Mouse (Mus musculus): ENCODE data around the gene Magi1.

Magi1 gene

DNA sequence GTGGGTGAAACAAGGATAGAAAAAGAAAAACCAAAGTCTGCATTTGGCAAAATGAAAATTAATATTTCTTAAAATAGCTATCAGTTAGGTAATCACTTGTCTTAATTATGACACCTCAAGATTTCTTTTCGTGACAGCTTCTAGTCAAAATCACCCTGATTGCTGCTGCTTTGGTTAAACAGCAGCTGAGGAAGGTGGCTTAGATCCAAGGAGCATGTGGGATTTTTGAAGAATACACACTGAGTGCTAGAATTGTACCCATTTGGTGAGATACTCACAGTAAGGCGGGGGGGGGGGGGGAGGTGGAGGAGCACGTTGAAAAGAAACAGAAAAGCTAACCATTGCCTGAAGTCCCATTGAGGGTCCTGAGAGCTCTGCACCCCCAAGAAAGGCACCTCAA lies 438.2 kb downstream of the Magi1 start:
- no peak for DNase-seq (ENCODE audit: extremely low read depth, insufficient read length, low spot score)

DNA sequence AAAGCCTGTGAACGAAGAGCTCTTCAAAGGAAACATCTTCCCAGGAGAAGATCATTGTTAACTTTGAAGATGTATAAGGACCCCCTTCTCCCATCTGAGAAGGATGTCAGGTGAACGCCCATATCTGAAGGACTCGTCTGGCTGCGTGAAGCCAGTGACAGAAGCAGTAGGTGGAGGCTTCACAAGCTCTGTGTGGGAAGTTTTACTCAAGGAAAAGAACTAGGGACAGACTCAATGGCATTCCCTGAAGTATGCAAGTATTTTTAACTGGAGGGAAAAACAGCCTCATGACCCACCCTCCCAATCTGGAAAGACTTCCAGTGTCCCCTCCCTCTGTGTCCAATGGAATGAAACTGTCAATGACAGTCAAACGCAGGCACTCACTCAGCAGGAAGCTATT lies 438.6 kb downstream of the Magi1 start:
- no peak for DNase-seq (ENCODE audit: extremely low read depth, insufficient read length, low spot score)

DNA sequence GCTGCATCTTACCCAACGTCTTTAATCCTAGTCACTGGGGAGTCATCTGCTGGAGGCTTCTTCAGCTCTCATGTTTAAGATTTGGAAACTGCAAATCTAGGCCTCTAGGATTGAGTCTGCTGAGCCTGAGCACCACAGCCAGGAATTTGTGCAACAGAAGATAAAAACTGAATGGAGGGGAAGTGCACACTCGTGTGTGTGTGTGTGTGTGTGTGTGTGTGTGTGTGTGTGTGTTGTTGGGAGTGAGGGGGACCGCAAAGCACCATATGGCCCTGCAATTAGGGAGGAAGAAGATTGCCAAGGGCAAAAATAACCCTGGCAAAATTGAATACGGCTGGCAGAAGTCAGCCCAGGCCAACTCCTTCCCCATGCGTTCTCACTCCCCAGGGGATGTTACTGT lies 439.1 kb downstream of the Magi1 start:
- no peak for DNase-seq (ENCODE audit: extremely low read depth, insufficient read length, low spot score)

DNA sequence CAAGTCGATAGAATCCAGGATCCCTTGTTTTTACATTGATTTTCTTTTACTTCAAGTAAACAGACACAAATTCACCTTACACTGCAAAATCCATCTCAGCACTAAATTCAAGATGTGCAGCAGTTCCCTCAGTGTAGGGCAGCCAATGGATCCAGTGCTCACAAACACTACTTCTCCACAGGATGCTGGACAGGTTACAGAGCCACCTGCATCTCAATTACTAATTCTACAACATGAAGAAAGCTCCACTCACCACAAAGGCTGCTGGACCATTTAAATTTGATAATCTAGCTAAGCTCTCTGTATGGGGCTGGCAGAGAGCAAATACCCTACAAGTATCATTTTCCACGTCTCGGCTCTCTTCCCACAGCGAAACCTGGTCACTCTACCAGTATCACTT lies 445.3 kb downstream of the Magi1 start:
- no peak for DNase-seq (ENCODE audit: extremely low read depth, insufficient read length, low spot score)

DNA sequence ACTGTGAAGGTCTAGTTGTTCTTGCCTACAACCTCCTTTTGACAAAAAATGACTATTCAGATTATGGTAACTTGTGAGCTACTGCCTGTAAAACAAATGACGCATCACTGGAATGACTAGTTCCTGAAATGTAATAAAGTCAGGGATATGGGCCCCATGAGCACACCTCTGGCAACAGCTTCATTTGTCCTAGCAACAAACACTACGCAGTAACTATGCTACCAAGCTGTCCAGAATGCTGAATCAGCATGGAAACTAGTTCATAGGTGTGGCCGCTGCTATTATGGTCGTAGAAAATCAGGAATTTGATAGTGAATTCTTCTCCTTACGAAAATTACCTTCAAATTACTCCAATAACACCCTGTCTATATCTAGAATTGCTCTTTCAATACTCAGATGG lies 447.1 kb downstream of the Magi1 start:
- DNase-seq (ENCODE audit: extremely low read depth, insufficient read length, low spot score): no peak

DNA sequence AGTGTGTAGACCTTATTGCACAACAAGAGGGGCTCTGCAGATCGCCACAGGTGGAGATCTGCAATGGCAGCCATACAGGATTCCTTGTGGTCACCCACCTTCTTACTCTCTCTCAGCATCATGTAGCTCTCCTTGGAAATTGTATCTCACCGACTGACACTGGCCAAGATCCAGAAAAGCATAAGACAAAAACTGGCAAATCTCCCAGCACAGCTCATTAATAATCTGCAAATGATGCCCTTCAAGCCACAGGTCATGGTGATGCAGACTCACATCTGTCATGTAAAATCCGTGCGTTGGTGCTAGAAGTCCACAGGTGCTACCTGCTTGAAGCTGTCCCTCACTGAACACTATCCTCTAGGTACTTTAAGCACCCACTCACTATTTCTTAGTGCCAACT lies 448.5 kb downstream of the Magi1 start:
- no peak for DNase-seq (ENCODE audit: extremely low read depth, insufficient read length, low spot score)

DNA sequence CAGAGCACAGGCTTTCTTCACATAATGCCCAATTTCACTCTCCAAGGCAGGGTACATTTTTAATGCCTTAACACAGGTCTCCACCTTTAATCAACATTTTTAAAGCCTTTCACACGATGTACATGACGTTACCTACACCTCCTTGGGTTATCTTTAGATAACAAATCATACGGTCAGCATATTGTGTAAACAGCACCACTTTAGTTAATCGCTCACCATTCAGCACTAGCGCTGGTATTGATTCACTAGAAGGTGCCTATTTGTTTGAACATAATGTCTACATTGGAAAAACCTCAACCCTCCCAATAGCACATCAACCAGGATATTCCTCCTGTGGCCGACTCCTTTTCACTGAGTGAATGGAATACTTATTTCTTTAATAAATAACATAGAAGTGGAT lies 455.5 kb downstream of the Magi1 start:
- DNase-seq (ENCODE audit: extremely low read depth, insufficient read length, low spot score): no peak

DNA sequence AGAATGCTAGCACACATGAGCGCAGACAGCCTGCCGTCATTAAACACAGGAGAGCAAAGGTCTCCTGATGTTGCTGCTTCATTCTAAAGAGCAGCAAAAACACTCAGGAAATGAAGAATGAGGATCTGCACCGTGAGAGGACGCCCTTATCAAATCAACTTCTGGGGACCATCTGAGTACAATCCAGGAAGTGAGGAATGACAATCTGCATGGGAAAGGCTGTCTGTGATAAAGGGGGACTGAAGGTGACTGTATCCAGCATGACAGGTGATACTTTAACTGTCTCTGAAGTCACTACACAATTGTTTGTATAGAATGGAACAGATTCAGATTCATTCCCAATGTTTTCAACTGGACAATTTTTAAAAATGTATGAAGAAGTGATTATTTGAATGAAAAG lies 456.8 kb downstream of the Magi1 start:
- no peak for DNase-seq (ENCODE audit: extremely low read depth, insufficient read length, low spot score)

DNA sequence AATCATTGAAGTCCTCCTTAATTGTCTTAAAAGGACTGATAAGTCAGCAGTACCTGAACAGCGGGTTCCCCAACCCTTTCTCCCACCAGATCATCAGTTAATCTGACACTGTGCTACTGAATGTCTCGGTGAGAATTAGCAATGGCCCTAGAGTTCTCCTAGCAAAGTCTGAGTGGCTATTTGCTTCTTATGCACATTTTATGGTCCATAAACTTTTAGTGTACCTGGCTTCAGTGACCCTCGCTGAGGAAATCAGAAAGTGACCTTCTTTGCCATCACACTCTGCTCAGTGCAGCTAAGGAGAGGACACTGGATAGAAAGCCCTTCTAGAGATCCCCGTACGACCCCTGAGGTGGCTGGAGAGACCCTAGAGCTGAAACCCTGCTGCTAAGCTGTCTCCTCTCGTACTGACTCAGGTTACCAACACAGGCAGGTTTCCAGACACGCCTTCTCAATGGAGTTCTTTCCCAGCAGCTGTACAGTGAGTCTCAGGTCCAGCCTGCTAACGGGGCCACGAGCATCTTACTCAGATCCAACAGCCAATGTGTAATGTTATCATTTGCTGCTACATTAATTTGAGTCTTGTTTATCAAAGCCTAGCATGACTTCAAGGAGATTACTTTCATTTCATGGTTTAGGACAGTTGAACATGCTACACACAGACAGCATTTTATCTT lies 461.4 kb downstream of the Magi1 start:
- DNase-seq (ENCODE audit: extremely low read depth, insufficient read length, low spot score): no peak

DNA sequence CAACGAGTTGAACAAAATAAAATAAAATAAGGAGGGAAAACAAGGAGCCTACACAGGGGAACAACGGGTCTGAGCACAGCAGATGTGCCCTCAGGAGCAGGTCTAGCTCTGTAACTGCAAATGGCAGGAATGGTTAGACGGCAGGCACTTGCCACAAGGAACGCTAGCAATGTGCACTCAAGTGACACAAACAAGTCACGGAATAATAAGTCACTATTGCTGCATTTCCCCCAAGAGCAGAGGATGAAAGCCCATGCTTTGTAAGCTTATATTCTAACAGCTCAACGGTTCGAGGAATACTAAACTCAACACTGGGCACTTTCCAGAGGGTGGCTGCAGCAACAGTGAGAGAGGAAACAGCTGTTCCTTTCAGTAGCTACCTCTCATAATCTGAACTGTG lies 462.2 kb downstream of the Magi1 start:
- no peak for DNase-seq (ENCODE audit: extremely low read depth, insufficient read length, low spot score)

DNA sequence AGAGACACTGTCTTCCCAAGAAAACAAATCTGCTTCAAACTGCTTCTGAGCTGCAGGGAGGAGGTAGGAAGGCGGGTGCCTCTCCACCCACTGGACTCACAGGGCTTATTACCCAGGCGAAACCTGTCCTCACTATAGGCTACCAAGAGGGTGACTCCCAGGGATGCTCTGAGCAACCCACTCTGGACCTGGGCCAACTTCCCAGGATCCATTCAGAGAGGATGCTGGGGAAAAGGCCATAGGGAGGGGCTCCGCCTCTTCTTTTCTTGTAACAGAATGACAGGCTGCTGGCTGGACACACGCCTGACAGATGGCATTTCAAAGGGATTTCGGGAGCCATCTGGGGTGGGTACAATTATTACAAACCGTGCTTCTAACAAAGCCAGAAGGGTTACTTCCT lies 463.8 kb downstream of the Magi1 start:
- no peak for DNase-seq (ENCODE audit: extremely low read depth, insufficient read length, low spot score)

DNA sequence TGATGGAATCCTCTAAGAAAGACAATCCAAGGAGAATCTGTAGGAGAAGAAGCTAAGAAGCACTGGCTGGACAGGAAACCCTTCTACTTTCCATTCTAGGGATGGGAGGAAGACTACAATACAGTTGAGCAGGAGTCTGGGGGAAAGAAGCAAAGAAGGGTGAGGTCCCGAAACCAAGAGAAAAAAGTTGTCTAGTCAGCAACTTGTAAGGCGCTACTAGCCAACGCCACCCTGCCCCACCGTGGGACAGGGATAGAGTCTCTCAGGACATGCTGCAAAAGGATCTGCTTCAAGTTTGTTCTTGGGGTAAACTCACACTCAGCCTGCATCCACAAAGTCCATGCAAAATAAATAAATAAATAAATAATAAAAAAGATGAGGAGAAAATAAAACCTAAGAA lies 464.4 kb downstream of the Magi1 start:
- no peak for DNase-seq (ENCODE audit: extremely low read depth, insufficient read length, low spot score)

DNA sequence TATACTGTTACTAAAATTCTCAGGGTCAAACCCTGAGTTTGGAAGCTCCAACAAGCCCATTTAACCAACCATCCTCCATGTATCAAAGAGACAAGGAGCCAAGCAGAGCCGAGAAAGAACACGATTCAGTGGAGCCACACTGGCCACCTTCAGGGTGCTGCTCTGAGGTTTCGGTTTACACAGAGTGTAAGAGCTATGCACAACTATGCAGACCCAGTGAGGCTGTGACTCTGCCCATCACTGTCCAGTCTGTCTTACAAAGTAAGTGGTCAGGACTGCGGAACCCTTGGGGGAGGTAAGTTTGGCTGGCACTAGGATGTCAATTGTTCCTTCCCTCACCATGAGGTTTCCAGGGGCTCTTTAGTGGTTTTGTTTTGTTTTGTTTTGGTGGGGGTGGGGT lies 465.2 kb downstream of the Magi1 start:
- no peak for DNase-seq (ENCODE audit: extremely low read depth, insufficient read length, low spot score)

DNA sequence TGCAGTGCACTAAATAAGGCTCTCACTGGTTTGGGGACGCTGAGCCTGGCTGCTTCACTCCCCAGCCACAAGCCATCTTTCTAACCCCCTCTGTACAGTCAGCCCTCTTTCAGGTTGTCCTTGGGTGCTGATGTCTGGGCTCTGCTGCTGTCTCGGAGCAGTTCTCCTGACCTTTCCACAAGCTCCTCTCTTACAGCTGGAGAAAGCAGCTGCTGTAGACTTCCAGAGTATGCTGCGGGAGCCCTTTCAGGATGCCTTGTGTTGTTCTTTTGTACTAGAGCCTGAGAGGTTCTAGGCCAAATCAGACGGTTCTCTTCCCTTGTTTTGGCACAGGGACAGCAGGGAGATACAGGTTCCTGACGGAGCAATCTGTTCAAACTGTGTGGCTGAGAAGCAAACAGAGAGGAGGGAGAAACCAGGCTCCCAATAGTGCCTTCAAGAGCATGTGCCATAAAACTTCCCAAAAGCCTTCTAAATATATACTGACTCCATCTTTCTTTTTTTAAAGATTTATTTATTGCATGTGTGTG lies 478.2 kb downstream of the Magi1 start:
- DNase-seq (ENCODE audit: extremely low read depth, insufficient read length, low spot score): no peak

DNA sequence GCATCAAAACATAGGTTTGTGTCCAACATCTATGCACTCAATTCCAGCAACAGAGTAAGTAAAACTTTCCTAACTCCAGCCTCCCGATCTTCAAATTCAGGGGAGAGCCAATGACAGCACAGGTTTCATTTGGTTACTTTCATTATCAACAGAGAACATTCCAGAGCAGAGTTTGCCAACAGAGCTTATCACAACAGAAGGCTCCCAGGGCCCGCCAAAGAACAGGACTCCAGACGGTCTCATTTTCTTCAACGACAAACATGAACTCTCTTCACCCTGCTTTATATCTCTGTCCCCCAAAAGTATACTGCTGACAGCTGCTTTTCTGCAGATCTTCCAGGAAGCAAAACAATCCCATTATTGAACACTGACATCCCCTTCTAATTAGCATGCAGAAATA lies 481.3 kb downstream of the Magi1 start:
- DNase-seq (ENCODE audit: extremely low read depth, insufficient read length, low spot score): no peak

DNA sequence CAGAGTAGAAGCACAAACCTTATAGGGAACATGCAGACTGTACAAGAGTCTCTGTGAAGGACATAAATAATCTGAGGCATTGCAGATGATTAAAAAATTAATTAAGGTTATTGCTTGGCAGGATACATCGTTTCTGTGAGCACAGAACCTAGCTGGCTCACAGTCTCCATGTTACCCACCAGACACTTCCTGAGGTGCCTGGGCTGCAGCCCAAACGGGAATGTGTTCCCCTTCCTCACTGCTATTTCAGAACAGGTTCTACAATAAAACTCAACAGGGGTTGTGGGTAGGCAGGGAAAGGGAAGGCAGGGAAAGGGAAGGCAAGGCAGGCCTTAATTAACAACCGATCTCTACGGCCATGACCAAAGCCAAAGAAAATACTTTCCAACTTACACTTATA lies 483.3 kb downstream of the Magi1 start:
- DNase-seq (ENCODE audit: extremely low read depth, insufficient read length, low spot score): no peak

DNA sequence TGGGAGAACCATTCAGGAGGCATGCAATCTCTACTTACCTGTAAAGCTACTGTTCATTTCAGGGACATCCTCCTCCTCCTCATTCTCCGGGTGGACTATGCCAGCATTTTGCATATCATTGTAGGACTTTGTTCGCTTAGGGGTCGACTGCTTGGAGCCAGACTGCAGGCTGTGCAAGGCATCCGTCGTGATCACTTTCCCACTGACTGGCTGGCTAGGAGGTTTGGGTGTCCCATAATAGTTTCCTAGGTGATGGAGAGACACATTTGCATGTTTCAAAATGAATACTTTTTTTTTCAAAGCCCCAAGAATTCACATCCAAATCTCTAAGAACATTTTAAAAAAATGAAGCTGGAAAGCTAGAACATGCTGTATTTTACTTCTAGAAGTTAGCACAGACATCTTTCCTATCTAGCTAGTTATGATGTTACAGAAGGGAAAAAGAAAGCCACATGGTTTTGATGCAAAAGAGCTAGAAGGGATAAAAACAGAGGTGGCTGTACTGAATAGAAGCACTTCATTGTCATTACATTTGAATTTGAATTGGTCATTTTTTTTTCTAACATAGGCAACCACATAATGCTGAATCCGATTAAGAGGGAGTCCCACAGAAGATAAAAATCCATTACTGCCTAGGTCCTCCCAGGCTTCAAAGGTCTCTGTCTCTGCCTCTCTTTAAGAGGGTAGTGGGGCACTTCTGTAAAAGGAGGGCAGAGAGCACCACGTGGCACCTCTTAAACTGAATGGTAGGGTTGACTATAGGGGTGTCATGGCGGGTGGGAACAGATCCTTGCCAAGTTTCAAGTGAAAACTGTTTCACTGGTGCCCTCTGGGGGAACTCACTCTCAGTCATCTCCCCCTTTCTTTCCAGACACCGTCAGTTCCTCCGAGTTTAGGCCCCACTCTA lies 491.2 kb downstream of the Magi1 start:
- DNase-seq (ENCODE audit: extremely low read depth, insufficient read length, low spot score): no peak

DNA sequence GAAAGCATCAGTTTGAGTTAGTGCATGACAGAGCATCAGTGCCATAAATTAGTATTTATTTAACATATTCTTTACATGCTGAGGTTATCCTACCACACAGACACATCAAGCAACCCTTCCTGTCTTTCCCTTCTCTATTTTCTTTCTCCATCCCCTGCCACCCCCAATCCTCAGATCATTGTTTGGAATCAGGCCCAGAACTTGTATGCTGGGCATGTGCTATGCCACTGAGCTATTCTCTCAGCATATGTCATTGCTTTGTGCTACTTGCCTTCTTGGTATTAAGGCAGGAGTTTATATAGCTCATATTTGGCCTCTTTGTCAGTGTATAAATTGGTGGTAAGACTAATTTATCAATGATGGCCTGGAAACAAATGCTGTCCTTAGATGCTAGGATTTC lies 494.0 kb downstream of the Magi1 start:
- DNase-seq (ENCODE audit: extremely low read depth, insufficient read length, low spot score): no peak

DNA sequence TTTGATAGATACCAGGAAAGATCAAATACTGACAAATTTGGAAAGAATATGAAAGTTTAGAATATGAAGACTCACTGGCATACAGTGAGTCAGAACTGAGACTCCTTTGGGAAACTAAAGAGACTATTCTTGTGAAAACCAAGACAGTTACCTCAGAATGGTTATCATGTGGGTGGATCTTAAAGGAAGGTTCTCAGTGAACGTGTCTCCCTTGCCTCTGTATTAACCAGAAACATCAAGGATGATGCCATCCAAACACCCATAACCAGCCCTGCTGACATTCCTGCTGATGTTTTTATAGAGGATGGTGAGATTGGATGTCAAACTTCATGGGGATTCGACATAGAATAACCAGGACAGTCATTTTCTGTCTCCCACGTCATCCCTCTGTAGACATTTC lies 496.7 kb downstream of the Magi1 start:
- DNase-seq (ENCODE audit: extremely low read depth, insufficient read length, low spot score): no peak

DNA sequence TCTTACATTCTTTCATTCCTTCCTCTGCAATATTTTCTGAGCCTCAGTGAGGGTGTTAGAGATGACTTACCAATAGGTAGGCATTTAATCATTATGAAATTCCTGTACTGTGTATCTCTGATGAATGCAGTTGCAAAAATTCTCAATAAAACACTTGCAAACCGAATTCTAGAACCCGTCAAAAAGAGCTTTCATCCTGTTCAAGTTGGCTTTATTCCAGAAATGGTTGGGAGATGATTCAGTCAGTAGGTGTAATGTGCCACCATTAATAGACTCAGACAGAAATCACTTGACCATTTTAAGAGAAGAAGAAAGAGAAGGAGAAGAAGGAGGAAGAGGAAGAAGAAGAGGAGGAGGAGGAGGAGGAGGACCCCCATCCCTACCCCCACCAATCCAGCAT lies 497.5 kb downstream of the Magi1 start:
- no peak for DNase-seq (ENCODE audit: extremely low read depth, insufficient read length, low spot score)

DNA sequence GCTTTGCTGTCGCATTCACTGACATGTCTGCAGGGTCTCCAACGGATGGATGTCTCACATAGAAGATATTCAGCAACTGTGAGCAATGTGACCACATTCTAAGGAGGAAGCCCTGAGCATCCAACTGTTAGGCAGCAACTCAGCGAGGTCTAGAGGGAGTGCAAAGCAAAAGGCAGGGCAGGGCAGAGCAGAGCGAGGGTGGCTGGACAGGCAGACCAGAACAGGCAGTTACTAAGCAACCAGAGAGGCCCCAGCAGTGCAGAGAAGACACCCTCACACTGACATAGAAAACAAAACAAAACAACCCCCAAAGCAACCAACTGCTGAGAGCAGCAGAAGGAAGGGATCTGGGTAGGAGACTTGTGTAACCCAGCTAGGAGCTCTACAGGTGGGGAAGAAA lies 512.6 kb downstream of the Magi1 start:
- DNase-seq (ENCODE audit: extremely low read depth, insufficient read length, low spot score): no peak

Measured in 3134 (cell line).